Mouse (Mus musculus) midbrain, embryonic 12.5 days (tissue): ENCODE measurements at regions not wholly inside any gene's neighbourhood (a gene's known extent, or its start where the extent isn't known, plus 50 kb on each side); places are given as distances from the start of the nearest gene placed in this dataset.

Experiments used
- ATAC-seq: fragments of 200-750 bp; cut with Nextera tagmentation; 2 replicates; pipeline ENCODE4 v1.8.0; 2017; ENCODE audit warnings: low read depth, moderate TSS enrichment, moderate library complexity; ENCODE audit not compliant: low FRiP score
- H3K27ac ChIP-seq: fragments of 300-500 bp; sonication (generic); replicated peaks from 2 replicates; pipeline ENCODE4 v1.5.1; 2016; ENCODE audit warnings: mild to moderate bottlenecking
- H3K27me3 ChIP-seq: fragments of 300-500 bp; sonication (generic); 2 replicates; pipeline ENCODE4 v1.6.1; 2016; ENCODE audit warnings: mild to moderate bottlenecking
- H3K36me3 ChIP-seq: fragments of 300-500 bp; sonication (generic); 2 replicates; pipeline ENCODE4 v1.6.1; 2016
- H3K4me1 ChIP-seq: fragments of 300-500 bp; sonication (generic); 2 replicates; pipeline ENCODE4 v1.6.1; 2016
- H3K4me2 ChIP-seq: fragments of 300-500 bp; sonication (generic); replicated peaks from 2 replicates; pipeline ENCODE4 v1.6.1; 2016; ENCODE audit warnings: mild to moderate bottlenecking, moderate library complexity
- H3K4me3 ChIP-seq: fragments of 300-500 bp; sonication (generic); 2 replicates; pipeline ENCODE4 v1.5.1; 2016; ENCODE audit warnings: mild to moderate bottlenecking
- H3K9ac ChIP-seq: fragments of 300-500 bp; sonication (generic); replicated peaks from 2 replicates; pipeline ENCODE4 v1.6.1; 2016; ENCODE audit warnings: mild to moderate bottlenecking, moderate library complexity
- H3K9me3 ChIP-seq: fragments of 300-500 bp; sonication (generic); 2 replicates; pipeline ENCODE4 v1.6.1; 2016; ENCODE audit warnings: mild to moderate bottlenecking
- WGBS: fragments of 180-500 bp; shearing (Covaris S2); methylation state at CpG from one replicate; pipeline ENCODE4 v1.1.7; 2016; 5-methylcytosine and 5-hydroxymethylcytosine counted together

DNA sequence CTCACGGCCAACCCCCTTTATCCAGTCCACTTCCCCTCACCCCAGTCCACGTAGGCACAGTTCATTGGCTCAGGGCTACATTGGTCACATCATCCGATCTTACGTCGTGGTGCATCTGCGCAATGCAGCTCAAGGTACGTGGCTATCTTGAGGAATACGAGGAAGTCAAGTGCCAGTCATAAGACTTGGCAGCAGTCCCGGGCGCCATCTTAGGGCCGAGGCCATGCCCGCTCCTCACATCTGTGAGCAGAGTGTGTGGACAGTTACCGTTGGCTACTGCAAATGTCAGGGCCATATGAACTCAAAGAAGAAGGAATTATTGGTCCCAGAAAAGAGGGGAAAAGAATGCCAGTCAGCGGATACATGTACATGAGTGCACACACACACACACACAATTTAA is 228.8 kb downstream of the Ppp4r2 start:
- Histone ChIP-seq H3K27me3 (peaks cover 5% of the 10 kb centered on the region; the same call in 1 of the 2 replicates), H3K27ac (no peak overlapping the region), H3K9ac (no peak overlapping the region), H3K36me3 (no peaks in the 10 kb centered on the region), H3K4me3 (no peak overlapping the region), H3K4me1 (0 out of 2 replicates have a peak, but pooled peaks cover 4% of the 10 kb centered on the region), H3K9me3 (no peaks in the 10 kb centered on the region), H3K4me2 (no peak overlapping the region)
- WGBS = 94% methylated on average over 14 of the region's 14 CpGs
- no peak for ATAC-seq

DNA sequence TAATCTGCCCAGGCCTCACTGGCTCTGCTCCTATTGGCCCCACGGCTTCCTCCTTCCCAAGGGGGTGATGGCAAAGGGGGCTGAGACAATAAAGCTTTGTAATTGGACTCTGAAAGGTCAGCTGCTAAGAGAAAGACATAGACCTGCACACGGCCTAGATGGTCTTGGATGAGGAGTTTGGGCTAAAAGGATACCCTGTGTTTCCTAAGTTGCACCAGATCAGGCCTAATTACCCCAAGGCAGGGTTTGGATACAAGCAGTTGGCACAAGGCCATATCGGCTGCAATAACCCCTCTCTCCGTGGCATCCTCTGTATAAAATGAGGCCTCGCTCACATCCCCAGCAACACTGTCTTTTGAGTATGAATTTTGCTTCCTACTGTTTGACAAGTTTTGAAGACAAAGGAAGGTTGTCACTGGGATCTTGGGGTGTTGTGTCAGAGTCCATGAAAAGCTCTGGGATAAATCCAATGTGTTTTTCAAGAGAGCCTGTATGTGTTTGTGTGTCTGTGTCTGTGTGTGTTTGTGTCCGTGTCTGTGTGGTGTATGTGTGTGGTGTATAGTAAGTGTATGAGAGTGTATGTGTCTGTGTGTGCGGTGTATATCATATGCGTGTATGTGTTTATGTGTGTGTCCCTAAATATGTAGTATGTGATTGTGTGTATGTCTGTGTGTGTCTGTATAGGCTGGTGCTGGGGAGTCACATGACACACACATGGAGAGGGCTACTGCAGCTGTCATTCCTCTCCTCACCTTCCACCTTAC is 242.5 kb downstream of the Ppp4r2 start:
- H3K36me3 ChIP-seq = no peaks in the 10 kb centered on the region
- H3K27me3 ChIP-seq = no peaks in the 10 kb centered on the region
- 0 out of 2 replicates have a peak overlapping the region, but pooled peaks have one; percentile 6 for H3K27ac ChIP-seq
- 71% methylated on average over 8 of the region's 8 CpGs for WGBS
- ATAC-seq = peak; percentile 48
- no peak overlapping the region for H3K9ac ChIP-seq
- H3K9me3 ChIP-seq = no peaks in the 10 kb centered on the region
- H3K4me2 ChIP-seq = no peak overlapping the region
- H3K4me1 ChIP-seq = peaks cover 13% of the 10 kb centered on the region; the same call in 1 of the 2 replicates
- no peak overlapping the region for H3K4me3 ChIP-seq

DNA sequence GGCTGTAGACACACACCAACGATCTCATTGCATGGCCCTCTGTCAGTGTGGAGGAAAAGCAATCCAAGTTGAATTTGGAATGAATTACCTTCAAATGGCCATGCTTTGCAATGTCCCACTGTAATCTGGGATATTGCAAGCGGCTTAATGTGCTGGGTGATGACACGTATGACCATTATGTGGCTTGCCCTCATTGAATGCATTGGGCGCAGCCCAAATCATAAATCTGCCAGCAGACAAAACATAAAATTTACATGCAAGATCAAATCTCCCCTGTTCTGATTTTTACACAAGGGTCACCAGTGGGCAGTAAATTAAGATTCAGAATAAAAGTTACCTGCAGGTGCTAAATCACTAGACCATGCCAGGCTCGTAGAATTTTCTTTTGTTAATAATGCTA is 244.9 kb downstream of the Ppp4r2 start:
- ATAC-seq = no peak
- no peaks in the 10 kb centered on the region for H3K27me3 ChIP-seq

DNA sequence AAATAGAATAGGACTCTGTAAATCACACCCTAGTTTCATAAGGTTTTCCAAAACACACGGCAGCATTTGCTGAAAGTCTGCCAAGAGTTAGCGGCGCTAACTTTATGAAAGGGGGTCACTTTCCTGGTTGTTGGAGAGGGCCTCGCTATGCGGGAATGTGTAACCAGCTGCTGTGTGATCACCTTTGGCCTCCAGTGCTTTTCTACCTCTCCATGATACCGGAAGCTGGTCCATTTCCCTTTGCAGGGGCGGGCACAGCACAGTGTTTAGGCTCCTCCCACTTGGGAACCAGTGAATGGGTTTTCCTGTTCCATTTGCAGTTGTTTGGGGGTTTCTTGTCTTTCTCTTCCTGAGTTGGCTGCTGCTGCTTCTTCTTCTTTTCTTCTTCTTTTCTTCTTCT is 250.3 kb downstream of the Ppp4r2 start:
- Histone ChIP-seq H3K36me3 (no peaks in the 10 kb centered on the region), H3K9ac (no peak overlapping the region), H3K4me3 (no peak overlapping the region), H3K27ac (no peak overlapping the region), H3K4me2 (no peak overlapping the region), H3K4me1 (no peaks in the 10 kb centered on the region), H3K27me3 (no peaks in the 10 kb centered on the region), H3K9me3 (no peaks in the 10 kb centered on the region)
- WGBS = 62% methylated on average over 7 of the region's 7 CpGs
- no peak for ATAC-seq

More for the DNA sequence above, 244.9 kb downstream of the Ppp4r2 start:
- Histone ChIP-seq H3K4me2 (no peak overlapping the region), H3K4me3 (no peak overlapping the region), H3K9me3 (no peaks in the 10 kb centered on the region), H3K27ac (no peak overlapping the region), H3K9ac (no peak overlapping the region), H3K36me3 (no peaks in the 10 kb centered on the region), H3K4me1 (peaks cover 13% of the 10 kb centered on the region; the same call in 1 of the 2 replicates)
- 85% methylated on average over 5 of the region's 5 CpGs for WGBS

DNA sequence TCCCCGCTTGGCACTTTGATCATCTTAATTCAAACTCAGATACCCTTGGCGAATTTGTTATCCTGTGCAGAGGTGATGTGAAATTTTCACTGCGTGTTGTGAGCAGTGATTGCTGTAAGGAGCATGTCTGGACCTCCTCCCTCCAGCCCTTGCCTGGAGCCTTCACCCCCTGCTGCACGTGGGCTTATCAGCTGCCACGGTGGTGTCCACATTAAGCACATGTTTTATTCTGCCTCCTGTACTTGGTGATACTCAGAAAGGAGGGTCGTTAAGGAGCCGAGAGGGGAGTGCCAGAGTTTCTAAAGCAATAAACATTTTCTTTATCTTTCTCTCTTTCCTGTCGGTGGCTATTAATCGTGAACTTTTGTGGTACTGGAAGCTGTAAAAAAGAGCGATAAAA is 258.8 kb downstream of the Ppp4r2 start:
- Histone ChIP-seq H3K4me3 (no peak overlapping the region), H3K36me3 (no peaks in the 10 kb centered on the region), H3K9me3 (no peaks in the 10 kb centered on the region), H3K9ac (no peak overlapping the region), H3K4me1 (no peaks in the 10 kb centered on the region), H3K27ac (no peak overlapping the region), H3K27me3 (no peaks in the 10 kb centered on the region), H3K4me2 (no peak overlapping the region)
- WGBS = 47% methylated on average over 10 of the region's 10 CpGs
- no peak for ATAC-seq
